Mouse (Mus musculus): ENCODE measurements around the gene H2-T24. TPM values are rescaled to one million over a fixed set of nuclear protein-coding genes. Genes with fewer than 3 reads are reported as not detected.

Gene H2-T24
- polyA plus RNA-seq, 1 experiment = 2.0 TPM

GRCm38 (mm10) chr17:35993675-35994074 is 26.7 kb downstream of the H2-T24 start:
- DNase-seq (ENCODE audit: extremely low spot score in 1 of 2, low spot score in 1 of 2) = peak; percentile 52 to 83

DNA sequence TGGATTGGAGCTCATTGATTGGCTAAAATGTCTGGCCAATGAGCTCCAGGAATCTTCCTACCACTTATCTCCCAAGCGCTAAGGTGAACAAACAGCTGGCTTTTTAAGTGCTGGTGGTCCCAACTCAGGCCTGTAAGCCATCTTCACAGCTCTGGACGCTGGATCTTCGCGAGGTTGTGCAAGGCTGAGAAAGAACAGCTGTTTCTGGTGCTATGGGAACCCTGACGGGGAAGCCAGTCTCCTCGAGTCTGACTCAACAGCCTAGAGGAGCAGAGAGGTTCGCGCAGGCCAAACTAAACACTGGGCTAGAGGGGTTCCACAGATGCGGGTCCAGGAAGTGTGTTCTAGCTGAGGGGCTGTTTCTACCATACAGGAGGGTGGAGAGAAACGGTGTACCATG is 28.6 kb downstream of the H2-T24 start:
- no peak for DNase-seq (ENCODE audit: extremely low spot score in 1 of 2, low spot score in 1 of 2)

DNA sequence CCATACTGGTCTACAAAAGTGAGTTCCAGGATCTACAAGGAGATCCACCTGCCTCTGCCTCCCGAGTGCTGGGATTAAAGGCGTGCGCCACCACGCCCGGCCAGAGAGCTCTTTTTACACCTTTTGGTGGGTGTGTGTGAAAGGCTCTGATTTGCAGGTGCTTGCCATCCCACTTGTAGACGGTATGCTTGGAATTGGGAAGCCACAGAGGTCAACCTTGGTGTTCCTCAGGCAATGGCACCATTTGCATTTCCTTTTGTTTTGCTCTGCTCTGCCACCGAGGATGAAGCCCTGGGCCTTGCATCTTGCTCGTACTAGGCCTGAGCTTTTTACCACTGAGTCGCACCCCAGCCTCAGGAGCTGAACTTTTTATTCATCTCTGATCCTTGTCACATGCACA is 38.6 kb downstream of the H2-T24 start:
- DNase-seq (ENCODE audit: extremely low spot score in 1 of 2, low spot score in 1 of 2) = no peak

DNA sequence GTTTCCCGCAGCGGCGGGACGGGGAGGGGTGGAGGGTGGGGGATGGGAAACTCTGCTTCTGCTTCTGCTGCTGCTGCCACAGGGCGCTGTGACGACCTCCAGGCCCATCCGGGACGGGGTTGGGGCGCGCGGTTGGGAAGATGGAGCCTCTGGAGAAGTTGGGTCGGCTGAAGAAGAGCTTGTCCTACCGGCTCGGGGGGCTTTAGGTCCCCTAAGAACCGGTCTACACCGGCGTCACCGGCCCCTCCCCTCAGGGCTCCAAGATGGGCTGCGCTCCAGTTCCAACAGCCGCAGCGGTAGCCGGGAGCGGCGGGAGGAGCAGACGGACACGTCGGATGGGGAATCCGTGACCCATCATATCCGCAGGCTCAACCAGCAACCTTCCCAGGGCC is 40.0 kb downstream of the H2-T24 start:
- DNase-seq (ENCODE audit: extremely low spot score in 1 of 2, low spot score in 1 of 2) = peak in 1 of 2 experiments; percentile 48

DNA sequence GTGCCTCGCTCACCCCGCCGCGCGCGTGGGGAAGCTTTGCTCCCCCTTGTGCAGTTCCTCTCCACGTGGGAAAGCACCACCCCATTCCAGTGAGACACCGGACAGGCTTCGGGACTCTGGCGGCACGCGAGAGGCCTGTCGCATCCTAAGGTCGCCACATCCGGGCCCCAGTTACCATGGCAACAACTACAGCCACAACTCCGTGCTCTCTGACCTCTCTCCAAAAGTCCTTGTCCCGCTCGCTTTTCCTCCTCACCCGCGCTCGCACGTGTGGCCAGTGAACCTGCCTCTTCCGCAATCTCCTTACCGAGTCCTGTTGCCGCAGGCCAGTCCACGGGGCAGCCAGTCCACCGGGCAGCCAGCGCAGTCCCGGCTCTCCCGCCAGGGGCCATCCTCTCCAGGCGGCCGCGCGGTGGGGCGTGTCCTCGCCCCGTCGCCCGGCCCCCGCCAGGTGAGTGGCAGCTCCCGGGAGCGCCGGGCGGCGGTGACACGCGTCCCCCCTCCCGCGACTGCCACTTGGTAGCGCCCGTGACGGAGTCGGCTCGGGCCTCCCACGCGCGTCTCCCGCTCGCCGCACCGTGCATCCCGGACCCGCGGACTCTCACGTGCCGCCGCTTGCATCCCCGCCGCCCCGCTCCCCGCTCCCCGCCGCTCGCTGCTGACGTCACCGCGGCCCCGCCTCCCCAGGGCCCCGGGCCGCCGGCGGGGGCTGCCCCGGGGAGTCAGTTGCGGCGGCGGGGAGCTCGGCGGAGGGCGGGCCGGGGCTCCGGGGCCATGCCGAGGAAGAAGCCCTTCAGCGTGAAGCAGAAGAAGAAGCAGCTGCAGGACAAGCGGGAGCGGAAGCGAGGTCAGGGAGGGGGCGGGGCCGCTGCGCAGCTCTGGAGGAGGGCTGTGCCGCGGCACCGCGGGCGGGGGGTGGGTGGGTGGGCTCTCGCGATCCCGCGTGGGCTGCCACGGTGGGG is 40.7 kb downstream of the H2-T24 start, which contains the start of the genes Gnl1 and Prr3:
Gnl1 (plus strand) TSS at position 451 of the 962 bp plus-strand sequence.
Prr3 (minus strand) TSS at position 836 of the 962 bp plus-strand sequence.
- DNase-seq (ENCODE audit: extremely low spot score in 1 of 2, low spot score in 1 of 2) = peak; percentile 89 to 92

- DNase-seq (ENCODE audit: extremely low spot score in 1 of 2, low spot score in 1 of 2) = peak; percentile 79 to 88
Measured at GRCm38 (mm10) chr17:35978811-35979400, 41.5 kb downstream of the H2-T24 start.

GRCm38 (mm10) chr17:35972131-35972530 is 48.2 kb downstream of the H2-T24 start:
- DNase-seq (ENCODE audit: extremely low spot score in 1 of 2, low spot score in 1 of 2) = no peak

DNA sequence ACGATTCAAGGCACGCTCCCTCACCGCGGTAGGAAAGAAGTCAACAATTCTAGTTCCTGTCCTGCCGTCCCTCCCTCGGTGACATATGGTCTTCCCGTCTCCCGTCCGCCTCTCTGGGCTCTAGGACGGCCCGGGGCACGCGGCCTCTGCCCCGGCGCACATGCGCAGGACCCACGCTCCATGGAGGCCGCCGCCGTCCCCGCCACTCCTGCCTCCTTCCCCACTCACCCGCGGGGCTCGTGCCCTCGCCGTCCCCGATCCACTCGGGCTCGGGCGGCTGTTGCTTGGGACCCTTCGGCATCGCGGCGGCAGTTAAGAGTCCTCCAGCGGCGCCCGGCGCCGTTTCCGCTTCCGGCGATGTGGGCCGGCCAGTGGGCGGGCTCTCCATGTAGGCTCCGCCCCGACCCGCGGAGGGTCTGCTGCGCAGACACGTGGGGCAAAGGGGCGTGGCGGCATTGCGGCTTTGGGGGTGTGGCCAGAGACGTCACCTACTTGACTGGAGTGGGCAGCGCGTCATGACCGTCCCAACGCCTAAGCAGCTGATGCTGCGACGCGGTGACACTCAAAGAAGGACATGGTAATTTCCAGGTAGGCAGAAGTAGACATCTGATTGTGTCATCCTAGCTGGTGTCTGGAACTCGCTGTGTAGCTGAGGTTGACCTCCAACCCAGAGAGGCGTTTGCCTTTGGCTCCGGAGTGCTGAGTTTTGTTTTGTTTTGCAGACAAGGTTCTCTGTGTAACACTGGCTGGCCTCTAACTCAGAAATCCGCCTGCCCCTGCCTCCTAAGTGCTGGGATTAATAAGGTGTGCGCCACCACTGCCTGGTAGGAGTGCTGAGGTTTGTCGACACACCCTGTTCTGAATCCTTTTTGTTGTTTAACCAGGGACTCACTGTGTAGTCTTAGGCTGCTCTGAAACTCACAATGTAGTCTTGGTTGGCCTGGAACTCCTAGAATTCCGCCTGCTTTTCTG is 50.7 kb downstream of the H2-T24 start, which contains the start of gene Abcf1:
Abcf1 (minus strand) TSS at position 344 of the 972 bp plus-strand sequence.
- DNase-seq (ENCODE audit: extremely low spot score in 1 of 2, low spot score in 1 of 2) = peak; percentile 96 to 99

GRCm38 (mm10) chr17:35967621-35968020 is 52.7 kb downstream of the H2-T24 start:
- DNase-seq (ENCODE audit: extremely low spot score in 1 of 2, low spot score in 1 of 2) = no peak

- DNase-seq (ENCODE audit: extremely low spot score in 1 of 2, low spot score in 1 of 2) = no peak
Measured at GRCm38 (mm10) chr17:35963279-35963678, 57.1 kb downstream of the H2-T24 start.

DNA sequence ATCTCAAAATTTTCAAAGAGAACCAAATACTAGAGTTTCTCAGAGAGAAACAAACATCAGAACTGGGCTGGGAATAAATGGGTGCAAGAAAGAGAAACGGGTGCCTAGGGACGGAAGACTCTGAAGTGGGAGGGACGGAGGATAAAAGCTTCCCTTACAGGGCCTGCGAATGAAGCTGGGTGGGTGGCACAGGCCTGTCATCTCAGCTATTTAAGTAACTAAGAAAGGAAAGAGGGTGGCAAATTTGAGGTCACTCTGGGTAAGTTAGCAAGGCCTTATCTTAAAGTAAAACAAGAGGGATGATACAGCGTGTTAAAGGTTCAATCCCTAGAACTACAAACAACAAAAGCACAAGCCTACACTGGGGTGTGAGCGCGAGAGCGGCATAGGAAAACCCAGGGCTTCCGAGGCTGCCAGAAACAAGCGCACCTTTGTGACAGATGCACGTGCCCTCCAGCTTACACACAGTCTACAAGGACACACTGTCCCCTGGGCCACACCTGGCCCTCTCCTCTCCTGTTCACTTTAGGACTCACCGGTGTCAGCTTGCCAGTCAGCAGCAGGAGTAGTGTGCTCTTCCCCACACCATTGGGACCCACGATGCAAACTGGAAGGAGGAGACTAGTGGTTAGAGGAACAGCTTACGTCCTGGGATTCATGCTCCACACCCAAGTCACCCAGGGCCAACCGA is 61.7 kb downstream of the H2-T24 start:
- DNase-seq (ENCODE audit: extremely low spot score in 1 of 2, low spot score in 1 of 2) = peak in 1 of 2 experiments; percentile 33

Other genes with a start within 250 kb of the H2-T24 start
- 11.2 and 14.5 TPM in 2 replicates for gene Ier3, start 198.9 kb downstream of the H2-T24 start, polyA plus RNA-seq (2012; rRNA removed)
- 178 and 209 TPM in 2 replicates for gene Flot1, start 197.3 kb downstream of the H2-T24 start, polyA plus RNA-seq (2012; rRNA removed)
- gene Tubb5, start 182.3 kb downstream of the H2-T24 start, polyA plus RNA-seq (2012; rRNA removed) = 447 and 519 TPM in 2 replicates
- 9.9 and 11.0 TPM in 2 replicates for gene Mdc1, start 179.0 kb downstream of the H2-T24 start, polyA plus RNA-seq (2012; rRNA removed)
- gene Nrm, start 159.2 kb downstream of the H2-T24 start, polyA plus RNA-seq (2012; rRNA removed) = 8.8 and 9.0 TPM in 2 replicates
- 12.6 and 13.0 TPM in 2 replicates for gene Ppp1r18, start 155.0 kb downstream of the H2-T24 start, polyA plus RNA-seq (2012; rRNA removed)
- 42.6 and 50.6 TPM in 2 replicates for gene Dhx16, start 140.7 kb downstream of the H2-T24 start, polyA plus RNA-seq (2012; rRNA removed)
- 107 and 119 TPM in 2 replicates for gene 2310061I04Rik, start 123.1 kb downstream of the H2-T24 start, polyA plus RNA-seq (2012; rRNA removed)
- 103 and 109 TPM in 2 replicates for gene Atat1, start 110.5 kb downstream of the H2-T24 start, polyA plus RNA-seq (2012; rRNA removed)
- 54.6 and 55.9 TPM in 2 replicates for gene Mrps18b, start 104.2 kb downstream of the H2-T24 start, polyA plus RNA-seq (2012; rRNA removed)
- gene Ppp1r10, start 104.1 kb downstream of the H2-T24 start, polyA plus RNA-seq (2012; rRNA removed) = 39.2 and 39.3 TPM in 2 replicates
- 96.8 and 101 TPM in 2 replicates for gene Abcf1, start 50.8 kb downstream of the H2-T24 start, polyA plus RNA-seq (2012; rRNA removed)
- 132 and 136 TPM in 2 replicates for gene Gnl1, start 40.7 kb downstream of the H2-T24 start, polyA plus RNA-seq (2012; rRNA removed)
- 53.1 and 53.2 TPM in 2 replicates for gene Prr3, start 40.3 kb downstream of the H2-T24 start, polyA plus RNA-seq (2012; rRNA removed)
- 19.8 and 22.8 TPM in 2 replicates for gene H2-T23, start 12.3 kb upstream of the H2-T24 start, polyA plus RNA-seq (2012; rRNA removed)
- gene H2-T22, start 22.2 kb upstream of the H2-T24 start, polyA plus RNA-seq (2012; rRNA removed) = 21.6 and 23.0 TPM in 2 replicates
- not detected in 2 replicates for gene Gm6034, start 22.4 kb upstream of the H2-T24 start, polyA plus RNA-seq (2012; rRNA removed)
- gene Gm11127, start 37.8 kb upstream of the H2-T24 start, polyA plus RNA-seq (2012; rRNA removed) = 0.18 and 0.99 TPM in 2 replicates
- gene Gm19684, start 101.1 kb upstream of the H2-T24 start, polyA plus RNA-seq (2012; rRNA removed) = 0.06 TPM in 1 of 2 replicates, not detected in the other
- gene Gm7030, start 108.9 kb upstream of the H2-T24 start, polyA plus RNA-seq (2012; rRNA removed) = not detected in 2 replicates
- not detected in 2 replicates for gene Gm8909, start 148.0 kb upstream of the H2-T24 start, polyA plus RNA-seq (2012; rRNA removed)
- gene H2-T3, start 169.7 kb upstream of the H2-T24 start, polyA plus RNA-seq (2012; rRNA removed) = not detected in 2 replicates
- 60.3 and 67.4 TPM in 2 replicates for gene Rpp21, start 237.5 kb upstream of the H2-T24 start, polyA plus RNA-seq (2012; rRNA removed)

All from frontal cortex, adult 2 months (tissue).